Mouse (Mus musculus): ENCODE results near the gene Asb2. TPM values are rescaled to one million over a fixed set of nuclear protein-coding genes. Genes with fewer than 3 reads are reported as not detected.

Asb2 gene
- total RNA-seq, 2 experiments from 2014 or later: 1.4 to 1.8 TPM

GRCm38 (mm10) chr12:103361539-103362307, 5.9 kb upstream of the Asb2 start:
- no peak for DNase-seq
- intact Hi-C loops (cut with DNase I): no loop called here

GRCm38 (mm10) chr12:103360812-103361211, 5.0 kb upstream of the Asb2 start:
- DNase-seq: no peak
- intact Hi-C loops (cut with DNase I): no loop called here

- no peak for DNase-seq
- intact Hi-C loops (cut with DNase I): no loop called here
Observed at GRCm38 (mm10) chr12:103358951-103359801, 3.4 kb upstream of the Asb2 start.

- no peak for DNase-seq
- intact Hi-C loops (cut with DNase I): no loop called here
Observed at GRCm38 (mm10) chr12:103358216-103358615, 2.4 kb upstream of the Asb2 start.

GRCm38 (mm10) chr12:103356415-103356748, 581 bp upstream of the Asb2 start:
- intact Hi-C loops (cut with DNase I): no loop called here
- no peak for DNase-seq

- intact Hi-C loops (cut with DNase I): no loop called here
- DNase-seq: peak; percentile 73
Observed at GRCm38 (mm10) chr12:103353538-103353937, 2.3 kb downstream of the Asb2 start.

- no peak for DNase-seq
- intact Hi-C loops (cut with DNase I): no loop called here
Observed at GRCm38 (mm10) chr12:103352735-103353134, 3.1 kb downstream of the Asb2 start.

- intact Hi-C loops (cut with DNase I): loop anchor here (5.0 kb wide), 1 partner anchor 201 kb away; no protein-coding TSS in a partner anchor
- peak; percentile 84 for DNase-seq
Observed at GRCm38 (mm10) chr12:103348506-103348905, 7.3 kb downstream of the Asb2 start.

GRCm38 (mm10) chr12:103347406-103347805, 8.4 kb downstream of the Asb2 start:
- DNase-seq: no peak
- intact Hi-C loops (cut with DNase I): loop anchor here (5.0 kb wide), 1 partner anchor 200 kb away; no protein-coding TSS in a partner anchor

- intact Hi-C loops (cut with DNase I): loop anchor here (5.0 kb wide), 1 partner anchor 200 kb away; no protein-coding TSS in a partner anchor
- no peak for DNase-seq
Observed at GRCm38 (mm10) chr12:103346945-103347344, 8.9 kb downstream of the Asb2 start.

GRCm38 (mm10) chr12:103344934-103345333, 10.9 kb downstream of the Asb2 start:
- intact Hi-C loops (cut with DNase I): loop anchor here (5.0 kb wide), 1 partner anchor 198 kb away; no protein-coding TSS in a partner anchor
- DNase-seq: no peak

GRCm38 (mm10) chr12:103343456-103343855, 12.3 kb downstream of the Asb2 start:
- intact Hi-C loops (cut with DNase I): no loop called here
- no peak for DNase-seq

GRCm38 (mm10) chr12:103341212-103341611, 14.6 kb downstream of the Asb2 start:
- DNase-seq: no peak
- intact Hi-C loops (cut with DNase I): no loop called here

- intact Hi-C loops (cut with DNase I): no loop called here
- no peak for DNase-seq
Observed at GRCm38 (mm10) chr12:103338162-103338798, 17.5 kb downstream of the Asb2 start.

- no peak for DNase-seq
- intact Hi-C loops (cut with DNase I): no loop called here
Observed at GRCm38 (mm10) chr12:103336766-103337165, 19.0 kb downstream of the Asb2 start.

- DNase-seq: no peak
- intact Hi-C loops (cut with DNase I): no loop called here
Observed at GRCm38 (mm10) chr12:103333426-103333825, 22.4 kb downstream of the Asb2 start.

- DNase-seq: no peak
- intact Hi-C loops (cut with DNase I): no loop called here
Observed at GRCm38 (mm10) chr12:103332879-103333278, 22.9 kb downstream of the Asb2 start.

- DNase-seq: no peak
- intact Hi-C loops (cut with DNase I): no loop called here
Observed at GRCm38 (mm10) chr12:103331491-103331890, 24.3 kb downstream of the Asb2 start.

GRCm38 (mm10) chr12:103328448-103329191, 27.2 kb downstream of the Asb2 start:
- intact Hi-C loops (cut with DNase I): no loop called here
- DNase-seq: no peak

GRCm38 (mm10) chr12:103327107-103327506, 28.7 kb downstream of the Asb2 start:
- no peak for DNase-seq
- intact Hi-C loops (cut with DNase I): no loop called here

All from left cerebral cortex, postnatal 4 days (tissue).